Mouse (Mus musculus) embryonic facial prominence, embryonic 15.5 days (tissue): ENCODE data around the gene Agbl4. TPM values are rescaled to one million over a fixed set of nuclear protein-coding genes. Genes with fewer than 3 reads are reported as not detected.

Experiments used
- ATAC-seq: fragments of 200-750 bp; cut with Nextera tagmentation; 2 replicates; pipeline ENCODE4 v1.8.0; 2017; ENCODE audit warnings: low read depth, moderate TSS enrichment; ENCODE audit not compliant: insufficient number of reproducible peaks, low FRiP score, low TSS enrichment
- H3K27ac ChIP-seq: fragments of 300-500 bp; sonication (generic); replicated peaks from 2 replicates; pipeline ENCODE4 v1.5.1; 2015; ENCODE audit warnings: mild to moderate bottlenecking, inconsistent platforms
- H3K27me3 ChIP-seq: fragments of 300-500 bp; sonication (generic); 2 replicates; pipeline ENCODE4 v1.6.1; 2015; ENCODE audit warnings: inconsistent platforms
- H3K36me3 ChIP-seq: fragments of 300-500 bp; sonication (generic); 2 replicates; pipeline ENCODE4 v1.6.1; 2015; ENCODE audit warnings: mild to moderate bottlenecking, inconsistent platforms
- H3K4me1 ChIP-seq: fragments of 300-500 bp; sonication (generic); 2 replicates; pipeline ENCODE4 v1.6.1; 2015; ENCODE audit warnings: inconsistent platforms
- H3K4me2 ChIP-seq: fragments of 300-500 bp; sonication (generic); replicated peaks from 2 replicates; pipeline ENCODE4 v1.6.1; 2015; ENCODE audit warnings: mild to moderate bottlenecking, inconsistent platforms
- H3K4me3 ChIP-seq: fragments of 300-500 bp; sonication (generic); replicated peaks from 2 replicates; pipeline ENCODE4 v1.5.1; 2015; ENCODE audit warnings: mild to moderate bottlenecking, inconsistent platforms
- H3K9ac ChIP-seq: fragments of 300-500 bp; sonication (generic); 2 replicates; pipeline ENCODE4 v1.6.1; 2015; ENCODE audit warnings: inconsistent platforms
- H3K9me3 ChIP-seq: fragments of 300-500 bp; sonication (generic); replicated peaks from 2 replicates; pipeline ENCODE4 v1.6.1; 2016; ENCODE audit warnings: inconsistent platforms
- WGBS: fragments of 180-500 bp; shearing (Covaris S2); methylation state at CpG from one replicate; pipeline ENCODE4 v1.1.7; 2015; 5-methylcytosine and 5-hydroxymethylcytosine counted together
- polyA plus RNA-seq: library from polyadenylated mRNA; unstranded; fragments of >200 nt; fragmentation: Nextera tagmentation; extraction: Ambion mirVana; gene quantifications from 2 replicates; pipeline ENCODE4 v1.2.1, GENCODE M21; 2015

Agbl4 gene
- polyA plus RNA-seq, 1 experiment from 2014 or later, result 2.0 TPM

- Histone ChIP-seq H3K27ac (no peak overlapping the region), H3K4me2 (no peak overlapping the region), H3K27me3 (no peaks in the 10 kb centered on the region), H3K9me3 (no peaks in the 10 kb centered on the region), H3K4me1 (0 out of 2 replicates have a peak, but pooled peaks cover 15% of the 10 kb centered on the region), H3K4me3 (no peak overlapping the region), H3K9ac (no peak overlapping the region), H3K36me3 (no peaks in the 10 kb centered on the region)
- WGBS, result 37% methylated on average over 2 of the region's 2 CpGs
- no peak for ATAC-seq
These were observed 1003.2 kb downstream of the Agbl4 start for GRCm38 (mm10) chr4:111400676-111401075.

- Histone ChIP-seq H3K9me3 (no peaks in the 10 kb centered on the region), H3K4me1 (0 out of 2 replicates have a peak, but pooled peaks cover 15% of the 10 kb centered on the region), H3K4me3 (no peak overlapping the region), H3K36me3 (no peaks in the 10 kb centered on the region), H3K27ac (peak overlapping the region; percentile 84), H3K27me3 (no peaks in the 10 kb centered on the region), H3K4me2 (no peak overlapping the region), H3K9ac (no peak overlapping the region)
- peak; percentile 43; the same call in 1 of the 2 replicates for ATAC-seq
- WGBS, result 15% methylated on average over 1 of the region's 1 CpGs
These were observed 1005.8 kb downstream of the Agbl4 start for GRCm38 (mm10) chr4:111403243-111403642.

GRCm38 (mm10) chr4:111410731-111411130 lies 1013.3 kb downstream of the Agbl4 start:
- Histone ChIP-seq H3K4me1 (peaks cover 13% of the 10 kb centered on the region), H3K9me3 (no peaks in the 10 kb centered on the region), H3K9ac (no peak overlapping the region), H3K27me3 (no peaks in the 10 kb centered on the region), H3K36me3 (no peaks in the 10 kb centered on the region), H3K4me2 (no peak overlapping the region), H3K27ac (peak overlapping the region; percentile 82), H3K4me3 (no peak overlapping the region)
- 35% methylated on average over 4 of the region's 4 CpGs for WGBS
- ATAC-seq, result peak; percentile 31; the same call in 1 of the 2 replicates

- Histone ChIP-seq H3K9me3 (no peaks in the 10 kb centered on the region), H3K9ac (peak overlapping the region; percentile 96), H3K4me2 (peak overlapping the region; percentile 69), H3K27me3 (no peaks in the 10 kb centered on the region), H3K36me3 (peaks cover 6% of the 10 kb centered on the region; the same call in 1 of the 2 replicates), H3K4me3 (peak overlapping the region; percentile 85), H3K27ac (peak overlapping the region; percentile 95), H3K4me1 (peaks cover 35% of the 10 kb centered on the region)
- 0 out of 2 replicates have a peak, but pooled peaks have one; percentile 13 for ATAC-seq
- WGBS, result under 1% methylated on average over 6 of the region's 6 CpGs
These were observed 1016.9 kb downstream of the Agbl4 start for GRCm38 (mm10) chr4:111414399-111414798.

- WGBS, result under 1% methylated on average over 66 of the region's 66 CpGs
- H3K4me1 ChIP-seq, result peaks cover 38% of the 10 kb centered on the region
- peak within 1 kb of the TSS; percentile 69 for H3K4me2 ChIP-seq
- H3K4me3 ChIP-seq, result peak within 1 kb of the TSS; percentile 85
- H3K9ac ChIP-seq, result peak within 1 kb of the TSS; percentile 96
- no peaks in the 10 kb centered on the region for H3K9me3 ChIP-seq
- peak within 1 kb of the TSS; percentile 95 for H3K27ac ChIP-seq
- H3K27me3 ChIP-seq, result no peaks in the 10 kb centered on the region
- H3K36me3 ChIP-seq, result peaks cover 6% of the 10 kb centered on the region; the same call in 1 of the 2 replicates
- ATAC-seq, result peak; percentile 92
These were observed 1017.5 kb downstream of the Agbl4 start, which contains the start of gene Bend5 for GRCm38 (mm10) chr4:111414818-111415488. Gene Bend5 (plus strand): TSS chr4:111415006.

GRCm38 (mm10) chr4:111416126-111416525 lies 1018.7 kb downstream of the Agbl4 start:
- Histone ChIP-seq H3K27ac (peak overlapping the region; percentile 95), H3K9me3 (no peaks in the 10 kb centered on the region), H3K27me3 (no peaks in the 10 kb centered on the region), H3K4me1 (peaks cover 35% of the 10 kb centered on the region), H3K9ac (peak overlapping the region; percentile 96), H3K36me3 (peaks cover 6% of the 10 kb centered on the region; the same call in 1 of the 2 replicates), H3K4me3 (peak overlapping the region; percentile 85), H3K4me2 (peak overlapping the region; percentile 69)
- WGBS, result 59% methylated on average over 3 of the region's 3 CpGs
- ATAC-seq, result no peak

- H3K4me3 ChIP-seq, result peak overlapping the region; percentile 85
- H3K4me1 ChIP-seq, result peaks cover 37% of the 10 kb centered on the region
- WGBS, result 46% methylated on average over 3 of the region's 3 CpGs
- peak overlapping the region; percentile 96 for H3K9ac ChIP-seq
- peak overlapping the region; percentile 69 for H3K4me2 ChIP-seq
- H3K36me3 ChIP-seq, result peaks cover 6% of the 10 kb centered on the region; the same call in 1 of the 2 replicates
- H3K27me3 ChIP-seq, result no peaks in the 10 kb centered on the region
- peak overlapping the region; percentile 95 for H3K27ac ChIP-seq
- ATAC-seq, result no peak
- no peaks in the 10 kb centered on the region for H3K9me3 ChIP-seq
These were observed 1019.1 kb downstream of the Agbl4 start for GRCm38 (mm10) chr4:111416551-111416950.

- H3K4me1 ChIP-seq, result peaks cover 48% of the 10 kb centered on the region
- WGBS, result 85% methylated on average over 5 of the region's 5 CpGs
- peak overlapping the region; percentile 4; the same call in 1 of the 2 replicates for H3K9ac ChIP-seq
- H3K4me3 ChIP-seq, result peak overlapping the region; percentile 85
- H3K27me3 ChIP-seq, result no peaks in the 10 kb centered on the region
- peak overlapping the region; percentile 95 for H3K27ac ChIP-seq
- H3K9me3 ChIP-seq, result no peaks in the 10 kb centered on the region
- peak overlapping the region; percentile 69 for H3K4me2 ChIP-seq
- ATAC-seq, result no peak
- peaks cover 6% of the 10 kb centered on the region; the same call in 1 of the 2 replicates for H3K36me3 ChIP-seq
These were observed 1020.3 kb downstream of the Agbl4 start for GRCm38 (mm10) chr4:111417716-111418115.

GRCm38 (mm10) chr4:111419476-111419875 lies 1022.0 kb downstream of the Agbl4 start:
- Histone ChIP-seq H3K27ac (peak overlapping the region; percentile 95), H3K4me3 (peak overlapping the region; percentile 85), H3K36me3 (peaks cover 6% of the 10 kb centered on the region; the same call in 1 of the 2 replicates), H3K4me2 (peak overlapping the region; percentile 69), H3K4me1 (peaks cover 55% of the 10 kb centered on the region), H3K27me3 (no peaks in the 10 kb centered on the region), H3K9me3 (no peaks in the 10 kb centered on the region), H3K9ac (no peak overlapping the region)
- 79% methylated on average over 1 of the region's 1 CpGs for WGBS
- no peak for ATAC-seq

- H3K9ac ChIP-seq, result no peak overlapping the region
- no peaks in the 10 kb centered on the region for H3K27me3 ChIP-seq
- peaks cover 58% of the 10 kb centered on the region for H3K4me1 ChIP-seq
- no peak for ATAC-seq
- no peak overlapping the region; the same call in 1 of the 2 replicates for H3K27ac ChIP-seq
- H3K4me2 ChIP-seq, result peak overlapping the region; percentile 69; the same call in 1 of the 2 replicates
- no peaks in the 10 kb centered on the region for H3K9me3 ChIP-seq
- WGBS, result 30% methylated on average over 3 of the region's 3 CpGs
- peak overlapping the region; percentile 85; the same call in 1 of the 2 replicates for H3K4me3 ChIP-seq
- H3K36me3 ChIP-seq, result peaks cover 7% of the 10 kb centered on the region; the same call in 1 of the 2 replicates
These were observed 1022.6 kb downstream of the Agbl4 start for GRCm38 (mm10) chr4:111420031-111420430.

GRCm38 (mm10) chr4:111420955-111421354 lies 1023.5 kb downstream of the Agbl4 start:
- peaks cover 60% of the 10 kb centered on the region for H3K4me1 ChIP-seq
- peak overlapping the region; percentile 39; the same call in 1 of the 2 replicates for H3K27ac ChIP-seq
- no peak overlapping the region for H3K4me3 ChIP-seq
- no peak for ATAC-seq
- H3K36me3 ChIP-seq, result peaks cover 13% of the 10 kb centered on the region; the same call in 1 of the 2 replicates
- H3K27me3 ChIP-seq, result no peaks in the 10 kb centered on the region
- no peak overlapping the region for H3K9ac ChIP-seq
- H3K9me3 ChIP-seq, result no peaks in the 10 kb centered on the region
- WGBS, result 80% methylated on average over 4 of the region's 4 CpGs
- peak overlapping the region; percentile 22 for H3K4me2 ChIP-seq
